Mouse (Mus musculus) liver, adult (tissue): ENCODE results near the gene Sox13.

Experiments used
- GATA4 ChIP-seq: IDR thresholded peaks from 2 replicates; pipeline ENCODE4 v1.6.1; 2014; ENCODE audit warnings: mild to moderate bottlenecking, low read length; ENCODE audit not compliant: insufficient replicate concordance

The Sox13 gene

DNA sequence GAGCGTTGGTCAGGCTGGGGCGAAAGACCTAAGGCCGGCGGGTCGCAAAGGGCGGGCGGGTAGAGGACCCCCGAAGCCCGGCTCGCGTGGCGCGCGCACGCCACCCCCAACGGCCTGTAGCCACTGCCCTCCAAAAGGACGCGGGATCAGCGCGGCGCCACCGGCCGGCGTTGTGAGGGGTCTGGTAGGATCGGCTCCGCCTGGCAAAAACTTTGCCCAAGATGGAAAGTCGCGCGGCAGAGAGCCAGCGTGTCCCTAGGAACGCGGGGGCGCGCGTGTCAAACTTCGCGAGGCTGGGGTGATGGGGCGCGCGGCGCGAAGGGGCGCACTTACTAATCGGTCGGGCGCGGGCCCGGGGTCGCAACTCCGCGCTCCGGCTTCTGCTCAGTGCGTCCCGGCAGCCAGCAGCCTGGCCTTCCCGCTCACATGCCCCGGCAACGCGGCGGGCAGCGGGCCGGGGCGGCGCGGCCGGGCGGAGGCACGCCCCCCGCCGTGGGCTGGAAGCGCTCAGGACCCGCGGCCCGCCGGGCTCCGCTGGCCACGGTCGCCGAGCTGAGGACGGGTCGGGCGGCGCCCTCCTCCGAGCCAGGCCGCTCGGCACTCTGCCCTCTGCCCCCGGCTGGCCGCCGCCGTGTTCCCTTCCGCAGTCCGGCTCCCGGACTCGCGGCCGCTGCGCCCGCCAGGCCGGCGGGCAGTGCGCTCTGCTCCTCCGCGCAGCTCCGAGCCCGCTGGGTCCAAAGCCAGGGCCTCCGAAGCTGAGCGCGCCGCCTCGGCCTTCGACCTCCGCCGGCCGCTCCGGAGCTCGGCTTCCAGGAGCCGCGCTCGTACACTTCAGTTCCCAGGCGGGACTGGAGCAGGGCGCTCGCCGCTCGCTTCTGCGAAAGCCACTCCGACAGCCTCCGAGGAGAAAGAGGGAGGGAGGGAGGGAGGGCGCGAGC, at the start of gene Sox13:
TSS of gene Sox13 (minus strand) at position 835 of the 938 bp plus-strand sequence.
- TF ChIP-seq GATA4 = no peak

DNA sequence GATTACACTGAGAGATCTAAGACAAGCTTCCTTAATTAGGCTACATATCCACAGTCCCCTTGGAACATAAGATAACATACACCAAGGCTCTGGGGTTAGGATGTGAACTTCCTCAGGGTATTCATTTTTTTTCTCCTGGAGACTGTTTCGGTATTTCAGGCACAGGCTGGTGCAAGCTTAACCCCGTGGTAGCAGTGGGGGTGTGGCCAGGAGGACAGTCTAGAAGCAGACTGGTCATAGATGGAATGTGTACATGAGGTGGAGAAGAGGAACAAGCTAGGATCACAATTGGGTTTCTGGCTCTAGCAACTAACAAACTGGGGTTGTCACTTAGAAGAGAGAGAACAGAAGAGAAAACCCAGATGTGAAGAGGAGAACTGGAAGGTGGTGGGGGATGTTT, 47.4 kb upstream of the Sox13 start:
- TF ChIP-seq GATA4 = no peak

DNA sequence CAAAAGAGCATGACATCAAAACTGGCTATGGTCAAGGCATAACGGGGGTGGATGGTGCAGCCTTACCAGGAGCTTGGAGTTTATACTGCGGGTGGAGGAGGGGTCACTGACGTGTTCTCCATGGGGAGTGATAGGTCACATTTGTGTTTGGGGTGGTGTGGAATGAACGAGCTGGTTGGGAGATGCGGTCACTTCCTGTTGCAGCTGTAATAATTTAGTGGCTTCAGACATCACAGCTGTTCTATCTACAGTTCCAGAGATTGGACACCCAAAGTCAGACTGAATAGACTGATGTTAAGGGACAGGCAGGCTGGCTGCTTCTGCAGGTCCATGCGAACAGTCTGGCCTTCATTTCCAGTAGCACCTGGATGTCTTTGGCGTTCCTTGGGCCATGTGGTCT, 46.9 kb upstream of the Sox13 start:
- no peak for TF ChIP-seq GATA4

DNA sequence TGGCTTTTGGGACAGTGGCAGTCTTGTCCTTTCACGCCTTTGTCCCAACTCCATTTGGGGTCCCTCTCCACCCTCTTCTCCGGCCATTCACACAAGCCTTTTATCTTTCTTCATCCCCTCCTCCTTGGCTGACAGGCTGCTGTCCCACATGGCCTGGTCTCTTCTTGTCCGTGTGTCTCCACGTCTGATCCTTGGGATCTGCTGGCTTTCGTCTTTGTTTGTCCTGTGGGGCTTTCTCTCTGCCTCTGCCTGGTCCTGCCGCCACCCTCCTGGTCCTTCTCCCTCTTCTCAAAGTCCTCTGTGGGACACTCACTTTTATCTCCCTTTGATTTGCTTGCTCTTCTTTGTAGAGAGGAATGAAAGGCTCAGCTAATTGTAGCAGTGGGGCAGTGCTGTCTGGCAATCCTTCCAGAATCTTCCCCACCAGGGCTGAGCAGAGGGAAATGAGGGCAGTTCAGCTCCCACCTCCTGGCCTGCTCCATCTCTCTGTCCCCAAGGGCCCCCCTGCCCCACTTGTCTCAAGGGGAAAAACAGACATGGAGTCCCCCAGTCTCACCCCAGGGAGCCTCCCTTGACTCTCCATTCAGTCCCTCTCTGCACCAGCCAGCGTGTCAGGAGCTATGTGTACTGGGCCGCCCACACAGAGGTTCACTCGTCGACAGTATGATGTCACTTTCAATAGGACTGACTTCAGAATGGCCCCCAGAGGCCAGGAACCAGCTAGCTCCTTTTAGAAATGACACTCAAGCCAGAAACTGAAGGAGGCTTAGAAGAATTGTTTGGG, 46.3 kb upstream of the Sox13 start:
- no peak for TF ChIP-seq GATA4

DNA sequence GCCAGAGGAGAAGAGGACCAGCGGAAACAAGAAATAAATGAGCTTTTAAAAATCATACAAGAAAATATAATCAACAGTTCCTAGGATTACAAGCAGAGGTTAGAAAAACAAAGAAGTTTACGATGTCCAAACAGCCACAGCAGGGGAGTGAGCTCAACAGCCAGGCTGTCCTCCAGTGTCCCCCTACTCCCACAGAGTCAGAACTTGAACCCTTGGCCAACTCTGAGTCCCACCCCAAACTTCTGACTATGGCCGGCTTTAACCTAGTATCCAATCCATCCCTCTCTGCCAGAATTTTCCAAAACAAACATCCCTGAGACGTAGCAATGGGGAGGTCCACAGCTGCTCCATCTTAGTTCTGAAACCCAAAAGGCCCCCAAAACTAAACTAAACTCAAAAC, 45.0 kb upstream of the Sox13 start:
- TF ChIP-seq GATA4 = no peak

- no peak for TF ChIP-seq GATA4
These were observed 44.6 kb upstream of the Sox13 start for GRCm38 (mm10) chr1:133468751-133469150.

DNA sequence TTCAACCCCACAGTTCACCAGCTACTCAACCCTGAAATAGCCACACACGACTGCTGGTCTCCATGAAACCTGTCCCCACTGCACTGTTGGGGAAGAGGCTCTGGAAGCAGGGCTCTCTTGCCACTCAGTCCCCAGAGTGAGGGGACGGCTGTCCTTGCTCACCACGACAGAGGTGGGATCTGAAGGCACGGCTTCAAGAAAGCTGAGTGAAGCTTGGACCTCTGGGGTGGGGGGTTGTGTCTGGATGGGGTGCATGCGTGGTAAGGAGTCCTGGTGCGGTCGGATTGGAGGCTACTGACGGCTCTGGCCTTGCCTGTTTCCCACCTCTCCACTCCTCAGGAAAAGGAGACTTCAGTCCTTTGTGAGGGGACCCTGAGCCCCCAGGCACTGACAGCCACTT, 43.7 kb upstream of the Sox13 start:
- no peak for TF ChIP-seq GATA4

GRCm38 (mm10) chr1:133463138-133463537, 39.0 kb upstream of the Sox13 start:
- TF ChIP-seq GATA4 = no peak

DNA sequence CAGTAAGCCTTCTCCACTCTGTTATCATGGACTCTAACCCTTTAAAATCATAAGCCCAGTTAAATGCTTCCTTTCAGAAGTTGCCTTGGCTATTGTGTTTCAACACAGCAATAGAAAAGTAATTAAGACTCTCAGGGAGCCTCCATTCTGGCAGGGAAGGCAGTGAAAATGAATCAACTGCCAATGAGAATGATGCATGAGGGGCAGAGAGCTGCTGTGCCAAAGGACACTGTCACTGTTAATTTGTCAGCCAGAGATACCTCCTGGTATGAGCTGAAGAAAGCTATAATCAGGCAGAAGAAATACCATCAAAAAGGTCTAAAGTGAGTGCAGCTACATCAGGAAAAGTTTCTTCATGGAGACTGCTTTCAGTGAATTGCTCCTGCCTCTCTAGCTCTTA, 36.8 kb upstream of the Sox13 start:
- TF ChIP-seq GATA4 = no peak

GRCm38 (mm10) chr1:133456097-133456496, 31.9 kb upstream of the Sox13 start:
- no peak for TF ChIP-seq GATA4

DNA sequence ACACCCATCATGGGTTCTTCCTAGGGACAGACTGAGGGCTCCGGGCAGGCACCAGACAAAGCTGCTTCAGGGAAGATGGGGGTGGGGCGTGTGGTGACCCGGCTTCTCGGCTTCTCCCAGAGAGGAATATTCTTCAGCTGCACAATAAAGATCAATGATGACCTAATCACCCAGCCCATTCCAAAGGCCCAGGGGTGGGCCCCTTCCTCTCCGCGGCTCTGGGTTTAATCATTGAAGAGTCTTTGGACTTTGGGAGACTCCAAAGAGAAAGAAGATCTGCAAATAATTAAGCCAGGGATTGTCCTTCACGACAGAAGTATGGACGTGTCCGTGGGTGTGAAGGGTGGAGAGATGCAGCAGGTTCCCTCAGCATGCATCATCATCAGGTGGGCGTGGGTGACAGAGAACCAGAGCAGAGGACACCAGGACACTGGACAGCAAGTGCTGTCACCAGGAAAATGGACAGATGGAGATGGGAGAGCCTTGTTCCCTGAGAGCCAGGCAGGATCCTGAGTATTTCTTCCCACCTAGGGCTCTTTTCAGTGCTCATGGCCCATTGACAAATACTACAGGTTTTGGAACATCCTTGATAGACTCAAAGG, 28.5 kb upstream of the Sox13 start:
- no peak for TF ChIP-seq GATA4

DNA sequence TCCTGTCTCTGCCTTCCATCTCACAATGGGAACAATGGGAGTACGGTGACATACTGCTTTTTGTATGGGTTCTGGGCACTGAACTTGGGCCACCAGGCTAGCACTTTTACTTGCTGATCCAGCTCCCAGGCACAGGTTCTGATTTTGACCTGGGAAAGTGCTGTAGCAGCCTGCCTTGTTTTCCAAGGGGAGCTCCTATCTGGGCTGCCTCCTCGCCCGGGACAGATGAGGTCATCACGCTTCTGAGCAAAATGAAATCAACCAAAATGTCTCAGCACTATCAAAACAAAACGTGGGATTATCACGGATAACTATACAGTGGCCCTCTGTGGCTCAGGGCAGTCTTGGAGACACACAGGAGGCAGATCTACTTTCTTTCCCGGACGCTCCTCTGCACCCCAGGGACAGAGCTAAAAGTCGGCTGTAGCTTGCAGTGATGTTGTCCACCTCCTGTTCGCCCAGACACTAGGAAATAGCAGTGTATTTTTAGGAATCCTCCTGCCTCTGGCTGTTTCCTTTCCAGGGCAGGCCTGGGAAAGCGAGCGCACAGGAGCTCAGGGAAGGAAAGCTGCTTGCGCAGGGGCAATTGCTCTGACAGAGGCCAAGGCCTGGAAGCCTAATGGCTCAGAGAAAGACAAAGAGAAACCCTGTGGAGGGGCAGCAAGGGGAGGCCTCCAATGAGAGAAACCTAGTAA, 27.8 kb upstream of the Sox13 start:
- TF ChIP-seq GATA4 = no peak

DNA sequence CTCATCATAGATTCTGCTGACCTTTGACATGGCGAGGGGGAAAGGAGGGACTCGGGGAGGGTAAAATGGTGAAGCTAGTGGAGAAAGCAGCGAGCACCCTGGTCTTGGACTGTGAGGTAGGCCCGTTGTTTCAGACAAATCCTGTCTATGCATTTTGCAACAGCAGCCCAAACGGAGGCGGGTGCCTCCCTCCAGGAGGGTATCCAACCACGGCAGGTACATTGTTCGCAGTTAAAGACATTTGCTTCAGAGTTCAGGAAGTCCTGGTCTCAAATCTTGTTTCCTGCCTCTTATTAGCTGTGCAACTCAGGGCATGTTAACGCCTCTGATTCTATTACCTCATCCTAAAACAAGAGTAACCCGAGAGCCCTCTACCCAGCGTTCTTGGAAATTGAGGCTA, 26.8 kb upstream of the Sox13 start:
- TF ChIP-seq GATA4 = no peak

DNA sequence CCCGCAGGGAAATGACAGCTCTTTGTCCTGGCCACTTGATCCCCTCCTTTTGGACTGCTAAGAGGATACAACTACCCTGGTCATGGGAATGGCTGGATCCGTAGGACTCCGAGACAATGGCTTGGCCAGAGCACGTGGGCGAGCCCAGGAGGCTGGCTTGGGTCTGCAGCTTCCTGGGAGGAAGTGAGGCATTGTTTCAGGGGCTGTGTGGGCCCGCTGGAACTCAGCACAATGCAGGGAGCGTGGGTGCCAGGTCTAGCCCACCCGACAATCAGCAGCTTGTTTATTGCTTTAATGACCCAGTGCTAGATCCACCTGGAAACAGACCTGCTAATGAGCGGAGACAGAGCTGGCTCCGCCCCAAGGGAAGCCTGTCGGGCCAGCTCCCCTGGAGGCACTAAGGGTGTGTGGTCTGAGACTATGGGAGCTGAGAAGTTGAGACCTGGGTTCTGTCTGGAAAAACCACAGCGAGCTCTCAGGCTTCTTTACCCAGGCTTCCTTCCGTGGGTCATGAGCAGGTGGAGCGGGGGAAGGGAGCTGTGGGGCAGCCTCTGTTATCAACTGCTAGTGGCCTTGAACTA, 24.3 kb upstream of the Sox13 start:
- TF ChIP-seq GATA4 = no peak

DNA sequence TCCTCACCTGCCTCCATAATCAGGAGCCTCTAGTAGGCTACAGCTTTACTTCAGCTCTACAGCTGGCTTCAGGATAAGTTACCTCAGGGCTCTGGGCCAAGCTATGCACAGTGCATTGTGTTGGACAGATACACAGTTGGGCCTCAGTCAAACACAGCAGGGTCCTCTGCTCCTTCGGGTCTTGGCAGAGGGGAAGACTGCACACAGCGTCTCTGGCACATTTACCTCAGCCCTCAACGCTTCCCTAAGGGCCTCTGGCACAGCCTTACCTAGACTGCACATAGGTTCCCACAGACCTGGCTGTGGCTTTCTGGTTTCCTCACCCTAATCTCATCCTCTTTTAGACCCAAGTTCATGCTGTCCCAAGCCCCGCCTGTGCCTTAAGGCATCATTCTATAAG, 22.1 kb upstream of the Sox13 start:
- TF ChIP-seq GATA4 = no peak
